Mouse (Mus musculus) brain, embryonic 14.5 days (tissue): Measurements from ENCODE around the gene Fmnl2. TPM values are rescaled to one million over a fixed set of nuclear protein-coding genes. Genes with fewer than 3 reads are reported as not detected.
A peak's percentile ranks its signal among the peaks of the same experiment; 100 is the strongest.

Experiments used
- DNase-seq: peaks from one replicate; pipeline ENCODE4 v3.0.0-alpha.2; 2011; ENCODE audit warnings: low read depth
- CTCF ChIP-seq: fragments of 200-500 bp; IDR thresholded peaks from 2 replicates; pipeline ENCODE4 v1.5.1; 2012; ENCODE audit warnings: inconsistent platforms, mild to moderate bottlenecking, moderate library complexity, borderline replicate concordance; ENCODE audit not compliant: insufficient read depth, insufficient read length; ENCODE audit errors: extremely low read depth
- POLR2A ChIP-seq: fragments of 200-500 bp; IDR thresholded peaks from 2 replicates; pipeline ENCODE4 v1.6.1; 2012; ENCODE audit warnings: mild to moderate bottlenecking, inconsistent platforms, borderline replicate concordance; ENCODE audit not compliant: poor library complexity, insufficient read depth, insufficient read length, severe bottlenecking; ENCODE audit errors: extremely low read depth
- polyA plus RNA-seq: library from polyadenylated mRNA; depleted of rRNA; stranded (reverse); fragments of >200 nt; gene quantifications from 2 replicates; pipeline ENCODE4 v1.2.3, GENCODE M21; 2012

The Fmnl2 gene
- polyA plus RNA-seq, 1 experiment: 45.8 TPM

DNA sequence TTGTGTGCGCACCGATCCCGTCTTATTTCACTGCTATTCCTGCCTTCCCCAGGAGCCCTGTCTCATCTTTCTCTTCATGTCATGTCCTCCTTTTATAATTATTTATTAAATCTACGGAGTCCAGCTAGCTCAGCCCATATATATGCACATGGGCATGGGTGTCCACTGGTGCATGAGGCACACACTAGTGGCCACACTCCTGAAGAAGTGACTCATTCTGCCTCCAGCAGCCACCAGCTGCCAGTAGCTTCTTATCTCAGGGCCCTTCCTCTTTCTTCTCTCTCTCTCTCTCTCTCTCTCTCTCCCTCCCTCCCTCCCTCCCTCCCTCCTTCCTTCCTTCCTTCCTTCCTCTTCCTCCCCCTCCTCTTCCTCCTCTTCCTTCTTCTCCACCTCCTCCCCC lies 43.1 kb downstream of the Fmnl2 start:
- TF ChIP-seq CTCF: no peak
- no peak for TF ChIP-seq POLR2A

DNA sequence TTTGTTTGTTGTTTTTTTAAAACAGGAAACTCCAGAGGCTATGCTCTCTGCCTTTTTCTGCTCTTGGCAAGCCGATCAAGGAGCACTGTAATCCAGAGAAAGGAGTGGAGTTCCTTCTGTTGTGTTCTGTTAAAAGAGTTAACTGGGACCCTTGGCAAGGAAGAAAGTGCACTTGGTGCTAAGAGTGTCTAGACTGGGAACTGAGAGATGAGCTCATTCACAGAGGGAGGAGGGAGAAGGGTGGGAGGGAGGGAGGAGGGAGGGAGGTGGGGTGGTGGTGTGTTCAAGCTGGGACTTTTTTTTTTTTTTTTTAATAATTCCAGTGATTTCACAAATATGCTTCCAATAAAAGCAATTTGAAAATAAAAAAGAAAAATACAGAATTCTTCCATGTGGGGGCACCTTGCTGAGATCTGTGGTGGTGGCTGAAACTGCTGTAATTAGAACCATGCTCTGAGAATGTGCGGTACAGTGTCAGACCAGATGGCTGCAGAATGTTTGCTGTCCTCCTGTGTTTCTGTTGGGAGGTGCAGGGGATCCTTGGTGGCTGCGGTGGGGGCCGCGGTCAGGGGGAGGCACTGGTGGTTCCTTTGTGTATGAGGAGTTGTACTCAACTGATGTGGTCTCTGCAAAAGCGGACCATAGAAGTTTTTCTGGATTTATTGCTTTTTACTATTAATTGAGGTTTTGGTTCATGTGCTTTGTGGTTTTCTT lies 43.8 kb downstream of the Fmnl2 start:
- TF ChIP-seq POLR2A (no peak), CTCF (no peak)
- DNase-seq: peak; percentile 49

More for the DNA sequence above, 43.1 kb downstream of the Fmnl2 start:
- no peak for DNase-seq

DNA sequence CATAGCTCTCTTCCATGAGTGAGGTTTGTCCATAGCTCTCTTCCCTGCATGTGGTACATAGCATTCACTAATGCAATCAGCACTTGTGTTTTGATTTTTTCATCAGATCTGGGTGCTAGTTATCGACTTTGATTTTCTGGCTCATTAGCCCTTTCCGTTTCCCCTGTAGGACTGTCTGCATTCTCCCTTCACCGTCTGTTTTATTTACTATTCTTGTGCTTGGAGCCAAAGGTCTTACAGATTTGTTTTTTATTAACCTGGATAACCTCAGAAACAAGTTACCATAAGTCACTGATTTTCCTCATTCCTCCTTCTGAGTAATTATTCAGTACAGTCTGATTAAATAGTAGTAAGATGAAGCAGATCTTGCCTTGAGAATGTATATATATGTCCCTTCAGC lies 44.8 kb downstream of the Fmnl2 start:
- no peak for DNase-seq
- TF ChIP-seq POLR2A: no peak
- no peak for TF ChIP-seq CTCF

DNA sequence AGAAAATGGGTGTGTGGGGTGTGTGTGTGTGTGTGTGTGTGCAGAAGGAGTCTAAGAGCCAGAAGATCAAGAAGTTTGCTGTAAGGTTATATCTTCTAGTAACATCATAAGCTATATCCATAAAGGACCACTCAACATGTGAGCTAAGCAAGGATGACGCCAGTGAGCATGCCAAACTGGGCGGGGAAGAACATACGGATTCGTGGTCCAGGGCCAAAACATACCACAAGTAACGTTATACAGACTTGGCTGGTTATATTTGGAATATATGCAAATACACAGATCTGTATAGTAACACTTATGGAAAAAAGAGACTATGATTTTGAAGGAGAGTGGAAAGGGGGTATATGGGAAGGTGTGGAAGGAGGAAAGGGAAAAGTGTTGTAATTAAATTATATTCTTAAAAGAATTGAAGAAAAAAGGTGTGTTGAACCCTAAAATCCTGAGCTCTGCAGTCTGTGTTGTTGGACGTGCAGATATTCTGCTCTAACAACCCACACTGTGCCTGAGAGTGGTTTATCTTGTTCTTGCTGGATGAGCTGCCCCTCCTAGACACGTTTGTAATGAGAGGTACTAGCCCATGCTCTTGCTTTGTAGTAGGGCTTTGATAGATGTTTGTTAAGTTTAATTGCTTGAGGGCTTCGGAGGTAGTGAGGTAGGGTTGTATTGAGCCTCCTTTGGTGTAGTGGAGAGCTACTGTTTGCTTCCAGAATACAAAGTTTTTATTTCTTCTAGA lies 45.7 kb downstream of the Fmnl2 start:
- no peak for TF ChIP-seq CTCF
- no peak for TF ChIP-seq POLR2A
- peak; percentile 70 for DNase-seq

- DNase-seq: no peak
- TF ChIP-seq CTCF (no peak), POLR2A (no peak)
Observed at GRCm38 (mm10) chr2:52904526-52904925, 46.9 kb downstream of the Fmnl2 start.

DNA sequence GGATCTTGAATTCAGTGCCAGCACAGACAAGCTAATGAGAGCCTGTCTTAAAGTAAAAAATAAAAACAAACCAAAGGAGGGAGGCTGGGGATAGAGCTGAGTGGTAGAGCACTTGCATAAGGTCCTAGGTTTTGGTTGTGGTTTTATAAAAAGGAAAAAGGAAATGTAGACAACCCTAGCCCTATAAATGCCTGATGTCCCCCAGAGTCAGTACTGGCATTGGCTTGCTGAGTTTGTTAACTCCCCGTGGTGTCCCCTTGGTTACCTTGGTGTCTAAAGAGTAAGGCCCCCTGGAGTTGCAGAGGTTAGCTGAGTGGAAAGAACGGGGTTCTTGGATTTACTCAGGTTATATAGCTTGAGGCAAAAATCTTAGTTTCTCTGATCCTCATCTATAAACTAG lies 55.7 kb downstream of the Fmnl2 start:
- no peak for DNase-seq
- TF ChIP-seq CTCF (no peak), POLR2A (no peak)

GRCm38 (mm10) chr2:52913746-52914145 lies 56.1 kb downstream of the Fmnl2 start:
- peak; percentile 49 for DNase-seq
- TF ChIP-seq POLR2A (no peak), CTCF (no peak)

DNA sequence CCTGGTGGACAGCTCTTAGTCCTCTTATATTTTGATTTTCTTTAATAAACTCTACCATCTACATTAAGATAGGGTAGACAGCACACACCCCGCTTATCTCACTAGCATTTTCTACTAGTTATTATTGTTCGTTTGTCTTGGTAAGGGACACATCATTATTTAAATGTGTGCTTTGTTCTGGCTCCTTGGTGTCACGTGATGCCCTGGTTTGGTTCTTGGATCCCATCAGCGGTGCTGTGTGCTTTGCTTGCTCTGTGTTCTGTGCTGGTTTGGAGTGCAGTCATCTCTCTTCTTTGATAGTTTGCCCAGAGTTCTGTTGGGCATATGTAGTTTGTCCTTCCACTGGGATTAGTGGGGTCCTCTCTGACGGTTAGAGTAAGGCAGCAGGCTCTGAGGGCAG lies 57.9 kb downstream of the Fmnl2 start:
- TF ChIP-seq POLR2A (no peak), CTCF (no peak)

GRCm38 (mm10) chr2:52918094-52918493 lies 60.4 kb downstream of the Fmnl2 start:
- no peak for DNase-seq
- TF ChIP-seq POLR2A (no peak), CTCF (no peak)

More for the DNA sequence above, 57.9 kb downstream of the Fmnl2 start:
- no peak for DNase-seq

DNA sequence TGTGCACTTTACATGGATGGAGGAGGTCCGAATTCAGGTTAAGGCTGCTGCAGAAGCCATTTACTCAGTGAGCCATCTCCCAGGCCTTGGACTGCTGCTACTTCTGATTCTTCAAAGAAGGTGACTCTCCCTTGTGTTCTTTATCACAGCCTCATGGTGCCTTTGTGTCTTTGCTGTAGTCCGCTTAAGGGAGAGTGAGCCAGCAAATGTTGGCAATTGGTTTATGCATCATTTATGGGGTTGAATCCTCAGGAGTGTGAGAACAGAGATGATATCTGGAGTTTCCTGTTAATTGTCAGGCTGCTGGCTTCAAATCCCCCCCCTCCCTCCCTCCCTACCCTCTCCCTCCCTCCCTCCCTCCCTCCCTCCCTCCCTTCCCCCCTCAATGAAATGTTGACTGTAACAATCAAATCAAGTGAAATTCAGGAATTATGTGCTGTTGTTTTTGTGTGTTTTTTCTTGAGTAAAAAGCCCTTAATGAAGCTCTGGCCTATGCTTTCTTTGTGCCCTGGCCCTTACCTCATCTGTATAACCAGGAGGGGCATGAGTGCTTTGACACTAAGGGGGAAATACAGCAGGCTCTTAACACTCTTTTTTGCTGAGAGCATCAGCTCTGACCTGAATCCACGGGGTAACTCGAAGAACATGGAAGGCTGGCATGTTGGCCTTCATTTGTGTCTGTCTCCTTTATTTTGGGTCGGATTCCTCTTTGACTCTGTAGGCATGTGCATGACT lies 63.2 kb downstream of the Fmnl2 start:
- DNase-seq: peak; percentile 73
- TF ChIP-seq CTCF: no peak
- TF ChIP-seq POLR2A: no peak

DNA sequence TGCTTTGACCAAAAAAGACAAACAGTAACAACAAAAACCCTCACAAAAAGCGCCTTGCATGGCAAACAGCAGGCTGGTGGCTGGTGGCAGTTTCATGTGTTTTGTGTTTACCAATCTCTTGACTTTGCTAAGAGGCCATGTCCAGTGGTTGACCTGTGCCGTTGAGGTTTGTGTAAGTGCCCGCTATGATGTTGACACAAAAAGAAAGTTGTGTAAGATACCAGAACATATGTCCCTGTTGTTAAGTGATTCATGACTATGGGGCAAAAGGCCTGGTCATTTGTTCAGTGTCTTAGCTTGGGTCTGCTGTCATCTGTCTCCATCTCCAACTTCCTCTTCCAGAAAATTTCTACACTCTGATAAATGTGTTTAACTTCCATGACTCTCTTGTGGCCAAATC lies 67.4 kb downstream of the Fmnl2 start:
- no peak for TF ChIP-seq CTCF
- no peak for TF ChIP-seq POLR2A
- DNase-seq: no peak

GRCm38 (mm10) chr2:52927381-52927780 lies 69.7 kb downstream of the Fmnl2 start:
- DNase-seq: no peak
- TF ChIP-seq POLR2A: no peak
- no peak for TF ChIP-seq CTCF
